Mouse (Mus musculus) cerebellum, adult 2 months (tissue): ENCODE measurements around the gene Gm36079. TPM values are rescaled to one million over a fixed set of nuclear protein-coding genes. Genes with fewer than 3 reads are reported as not detected.
"Not testable (repeated sequence)": the region's sequence is repeated elsewhere in the genome, so short reads cannot be mapped to it uniquely, and the experiment has no call there.

Source experiments
- DNase-seq, 2 experiments: peaks; one replicate each; pipeline ENCODE4 v3.0.0; 2021
- H3K27ac ChIP-seq: fragments of 200-500 bp; 2 replicates; pipeline ENCODE4 v1.5.1; 2012; ENCODE audit warnings: low read length, control low read depth, inconsistent platforms; ENCODE audit not compliant: insufficient read depth
- H3K27me3 ChIP-seq: fragments of 200-500 bp; 2 replicates; pipeline ENCODE4 v1.6.1; 2012; ENCODE audit warnings: inconsistent platforms, mild to moderate bottlenecking, low read length, moderate library complexity; ENCODE audit not compliant: control insufficient read depth, insufficient read depth
- H3K4me1 ChIP-seq: fragments of 200-500 bp; 2 replicates; pipeline ENCODE4 v1.6.1; 2011; ENCODE audit warnings: low read length; ENCODE audit not compliant: control insufficient read depth, insufficient read depth
- H3K4me3 ChIP-seq: fragments of 200-500 bp; replicated peaks from 2 replicates; pipeline ENCODE3; 2011; ENCODE audit warnings: mild to moderate bottlenecking, low read depth, low read length, control low read depth; ENCODE audit not compliant: insufficient read depth
- WGBS: fragments of 180-500 bp; shearing (Covaris S2); methylation state at CpG from one replicate; pipeline ENCODE4 v1.1.7; 2018; 5-methylcytosine and 5-hydroxymethylcytosine counted together
- polyA plus RNA-seq: library from polyadenylated mRNA; depleted of rRNA; stranded (reverse); fragments of >200 nt; gene quantifications from 2 replicates; pipeline ENCODE4 v1.2.3, GENCODE M21; 2012

Gm36079 gene
- polyA plus RNA-seq, 1 experiment: not detected

DNA sequence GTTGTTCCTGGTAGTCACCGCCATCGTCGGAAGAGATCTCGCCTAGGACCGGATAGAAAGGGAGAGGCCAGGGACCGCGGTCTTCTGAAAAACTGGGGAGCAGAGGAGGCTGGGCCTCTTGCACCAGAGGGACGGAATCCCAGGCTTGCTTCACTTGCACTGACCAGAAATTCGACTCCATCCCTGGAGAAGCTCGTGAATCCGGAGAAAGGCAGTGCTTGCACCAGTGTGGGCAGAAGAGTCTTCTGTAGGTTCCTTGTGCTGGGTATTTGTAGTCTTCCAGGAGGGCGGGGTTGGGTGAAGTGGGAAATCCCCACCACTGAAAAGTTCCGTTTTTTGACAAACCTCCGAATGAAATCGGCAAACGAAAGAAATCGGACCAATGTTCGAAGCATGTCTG lies 8.3 kb upstream of the Gm36079 start:
- H3K4me3 ChIP-seq, H3K27me3 ChIP-seq, DNase-seq, H3K27ac ChIP-seq, H3K4me1 ChIP-seq: not testable (repeated sequence)
- under 1% methylated on average over 10 of the region's 18 CpGs for WGBS

DNA sequence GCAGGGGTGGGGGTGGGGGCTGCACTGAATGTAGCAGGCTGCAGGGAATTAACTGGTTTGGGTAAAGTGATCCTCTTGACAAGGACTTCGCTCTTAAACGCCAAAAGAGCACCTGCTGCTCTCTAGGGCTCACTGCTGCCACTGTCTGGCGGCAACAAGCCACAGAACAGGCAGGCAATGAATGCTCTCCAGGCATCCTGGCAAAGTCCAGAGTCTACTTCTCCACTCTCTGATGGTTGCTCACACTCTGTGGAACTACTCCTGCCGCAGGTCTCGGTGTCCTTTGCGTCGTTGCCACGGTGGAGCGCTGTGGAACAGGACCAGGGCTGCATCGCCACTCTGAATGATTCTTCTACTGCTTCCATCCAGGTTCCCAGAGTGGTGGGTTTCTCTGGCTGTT lies 7.8 kb upstream of the Gm36079 start:
- H3K4me3 ChIP-seq, DNase-seq, H3K27me3 ChIP-seq, H3K27ac ChIP-seq, H3K4me1 ChIP-seq: not testable (repeated sequence)
- 0% methylated on average over 3 of the region's 10 CpGs for WGBS

DNA sequence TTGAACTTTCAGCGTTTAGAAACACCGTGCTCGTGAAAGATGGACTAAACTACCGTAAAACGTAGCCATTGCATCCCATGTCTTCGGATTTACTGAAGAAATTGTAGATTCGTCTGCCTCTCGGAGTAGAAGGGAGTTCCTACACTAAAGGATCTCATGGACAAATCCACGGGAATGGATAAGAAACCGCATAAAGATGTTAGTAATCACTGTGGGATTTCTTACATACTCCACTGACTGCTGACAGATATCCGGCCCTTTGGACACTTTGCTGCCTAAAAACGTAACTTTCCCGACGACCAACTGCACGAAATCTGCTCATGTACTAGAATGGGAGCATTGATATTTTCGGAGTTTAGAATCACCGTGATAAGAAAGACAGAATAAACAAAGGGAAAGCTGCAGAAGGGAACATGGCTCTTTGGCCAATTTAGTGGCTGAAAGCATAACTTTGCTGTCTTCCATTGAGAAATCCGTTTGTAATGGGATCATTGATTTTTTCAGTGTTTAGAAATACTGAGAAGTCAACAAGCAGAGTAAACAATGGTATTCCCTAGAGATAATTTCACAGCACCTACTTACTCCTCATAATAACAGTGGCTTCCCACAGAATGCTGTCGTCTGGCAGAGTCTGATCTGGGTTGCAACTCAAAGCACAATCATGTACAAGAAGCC lies 6.8 kb upstream of the Gm36079 start:
- DNase-seq: peak in 1 of 2 experiments; percentile 27
- not testable (repeated sequence) for H3K4me1 ChIP-seq, H3K27me3 ChIP-seq, H3K4me3 ChIP-seq, H3K27ac ChIP-seq
- WGBS: 2% methylated on average over 19 of the region's 19 CpGs

DNA sequence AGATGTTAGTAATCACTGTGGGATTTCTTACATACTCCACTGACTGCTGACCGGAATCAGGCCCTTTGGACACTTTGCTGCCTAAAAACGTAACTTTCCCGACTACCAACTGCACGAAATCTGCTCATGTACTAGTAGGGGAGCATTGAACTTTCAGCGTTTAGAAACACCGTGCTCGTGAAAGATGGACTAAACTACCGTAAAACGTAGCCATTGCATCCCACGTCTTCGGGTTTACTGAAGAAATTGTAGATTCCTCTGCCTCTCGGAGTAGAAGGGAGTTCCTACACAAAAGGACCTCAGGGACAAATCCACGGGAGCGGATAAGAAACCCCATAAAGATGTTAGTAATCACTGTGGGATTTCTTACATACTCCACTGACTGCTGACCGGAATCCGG lies 4.9 kb upstream of the Gm36079 start:
- H3K4me3 ChIP-seq, H3K27me3 ChIP-seq, H3K27ac ChIP-seq, H3K4me1 ChIP-seq: not testable (repeated sequence)
- DNase-seq: peak in 1 of 2 experiments; percentile 21
- WGBS: 2% methylated on average over 16 of the region's 16 CpGs

DNA sequence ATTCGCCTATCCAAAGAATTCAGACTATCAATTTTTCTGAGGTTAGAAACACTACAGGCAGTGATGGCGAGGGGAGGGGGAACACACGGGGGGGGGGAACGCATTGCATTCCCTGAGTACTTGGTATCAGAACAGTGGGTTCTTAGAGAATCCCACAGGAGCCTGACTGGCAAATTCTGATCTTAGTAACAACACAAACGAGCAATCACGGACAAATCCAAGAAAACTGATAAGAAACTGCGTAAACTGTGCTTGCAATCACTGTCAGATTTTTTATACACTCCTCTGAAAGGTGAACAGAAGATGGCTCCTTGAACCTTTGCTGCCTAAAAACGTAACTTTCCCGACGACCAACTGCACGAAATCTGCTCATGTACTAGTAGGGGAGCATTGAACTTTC lies 557 bp upstream of the Gm36079 start:
- not testable (repeated sequence) for DNase-seq, H3K27me3 ChIP-seq, H3K4me1 ChIP-seq, H3K27ac ChIP-seq, H3K4me3 ChIP-seq
- WGBS: 1% methylated on average over 11 of the region's 11 CpGs

DNA sequence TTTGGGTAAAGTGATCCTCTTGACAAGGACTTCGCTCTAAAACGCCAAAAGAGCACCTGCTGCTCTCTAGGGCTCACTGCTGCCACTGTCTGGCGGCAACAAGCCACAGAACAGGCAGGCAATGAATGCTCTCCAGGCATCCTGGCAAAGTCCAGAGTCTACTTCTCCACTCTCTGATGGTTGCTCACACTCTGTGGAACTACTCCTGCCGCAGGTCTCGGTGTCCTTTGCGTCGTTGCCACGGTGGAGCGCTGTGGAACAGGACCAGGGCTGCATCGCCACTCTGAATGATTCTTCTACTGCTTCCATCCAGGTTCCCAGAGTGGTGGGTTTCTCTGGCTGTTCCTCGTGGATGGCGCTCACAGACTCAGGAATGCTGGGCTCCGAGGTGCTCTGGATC lies 438 bp downstream of the Gm36079 start:
- not testable (repeated sequence) for H3K4me3 ChIP-seq, H3K27me3 ChIP-seq, DNase-seq, H3K4me1 ChIP-seq, H3K27ac ChIP-seq
- WGBS: 3% methylated on average over 3 of the region's 13 CpGs

DNA sequence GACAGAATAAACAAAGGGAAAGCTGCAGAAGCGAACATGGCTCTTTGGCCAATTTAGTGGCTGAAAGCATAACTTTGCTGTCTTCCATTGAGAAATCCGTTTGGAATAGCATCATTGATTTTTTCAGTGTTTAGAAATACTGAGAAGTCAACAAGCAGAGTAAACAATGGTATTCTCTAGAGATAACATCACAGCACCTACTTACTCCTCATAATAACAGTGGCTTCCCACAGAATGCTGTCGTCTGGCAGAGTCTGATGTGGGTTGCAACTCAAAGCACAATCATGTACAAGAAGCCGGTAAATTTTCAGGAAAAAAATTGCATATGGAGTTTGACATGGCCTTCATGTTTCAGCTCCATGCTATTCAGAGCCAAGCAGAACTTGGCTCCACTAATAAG lies 1.2 kb downstream of the Gm36079 start:
- H3K27ac ChIP-seq, H3K27me3 ChIP-seq, H3K4me1 ChIP-seq, DNase-seq, H3K4me3 ChIP-seq: not testable (repeated sequence)
- WGBS: 11% methylated on average over 4 of the region's 4 CpGs

DNA sequence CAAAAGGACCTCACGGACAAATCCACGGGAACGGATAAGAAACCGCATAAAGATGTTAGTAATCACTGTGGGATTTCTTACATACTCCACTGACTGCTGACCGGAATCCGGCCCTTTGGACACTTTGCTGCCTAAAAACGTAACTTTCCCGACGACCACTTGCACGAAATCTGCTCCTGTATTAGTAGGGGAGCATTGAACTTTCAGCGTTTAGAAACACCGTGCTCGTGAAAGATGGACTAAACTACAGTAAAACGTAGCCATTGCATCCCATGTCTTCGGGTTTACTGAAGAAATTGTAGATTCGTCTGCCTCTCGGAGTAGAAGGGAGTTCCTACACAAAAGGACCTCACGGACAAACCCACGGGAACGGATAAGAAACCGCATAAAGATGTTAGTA lies 1.8 kb downstream of the Gm36079 start:
- not testable (repeated sequence) for H3K4me3 ChIP-seq, H3K27me3 ChIP-seq, DNase-seq, H3K4me1 ChIP-seq, H3K27ac ChIP-seq
- WGBS: 3% methylated on average over 21 of the region's 21 CpGs

DNA sequence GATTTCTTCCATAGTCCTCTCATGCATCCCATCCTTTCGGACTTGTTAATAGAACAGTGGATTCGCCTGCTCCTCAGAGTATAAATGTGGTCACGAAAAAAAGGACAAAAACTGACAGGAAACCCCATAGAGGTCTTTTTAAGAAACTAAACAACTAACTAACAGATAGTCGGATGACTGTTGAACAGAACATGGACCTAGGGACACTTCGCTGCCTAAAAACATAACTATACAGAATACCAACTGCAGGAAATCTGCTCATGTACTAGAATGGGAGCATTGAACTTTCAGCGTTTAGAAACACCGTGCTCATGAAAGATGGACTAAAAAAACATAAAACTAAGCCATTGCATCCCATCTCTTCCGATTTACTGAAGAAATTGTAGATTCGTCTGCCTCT lies 2.2 kb downstream of the Gm36079 start:
- DNase-seq, H3K27ac ChIP-seq: not testable (repeated sequence)

DNA sequence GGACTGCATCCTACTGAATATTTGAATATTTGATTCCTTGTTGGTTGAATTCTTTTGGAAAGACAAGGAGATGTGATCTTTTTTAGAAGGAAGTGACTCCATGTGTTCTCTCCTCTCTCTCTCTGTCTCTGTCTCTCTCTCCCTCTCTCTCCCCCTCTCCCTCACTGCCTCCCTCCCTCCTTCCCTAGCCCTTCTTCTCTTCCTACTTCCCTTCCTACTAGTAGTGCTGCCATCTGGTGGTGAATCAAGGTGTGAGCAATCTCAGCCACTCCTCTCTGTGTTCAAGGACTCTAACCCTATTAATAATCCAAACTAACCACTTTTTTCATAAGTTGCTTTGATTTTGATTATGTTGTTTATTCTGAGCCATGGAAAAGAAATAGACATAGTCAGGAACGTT lies 5.3 kb downstream of the Gm36079 start:
- WGBS: no CpG with 5 or more reads among the region's 1 CpGs
- H3K27ac ChIP-seq, H3K4me3 ChIP-seq, H3K4me1 ChIP-seq, DNase-seq, H3K27me3 ChIP-seq: not testable (repeated sequence)

More for the DNA sequence above, 2.2 kb downstream of the Gm36079 start:
- not testable (repeated sequence) for H3K4me1 ChIP-seq, H3K27me3 ChIP-seq, H3K4me3 ChIP-seq
- 7% methylated on average over 9 of the region's 9 CpGs for WGBS

DNA sequence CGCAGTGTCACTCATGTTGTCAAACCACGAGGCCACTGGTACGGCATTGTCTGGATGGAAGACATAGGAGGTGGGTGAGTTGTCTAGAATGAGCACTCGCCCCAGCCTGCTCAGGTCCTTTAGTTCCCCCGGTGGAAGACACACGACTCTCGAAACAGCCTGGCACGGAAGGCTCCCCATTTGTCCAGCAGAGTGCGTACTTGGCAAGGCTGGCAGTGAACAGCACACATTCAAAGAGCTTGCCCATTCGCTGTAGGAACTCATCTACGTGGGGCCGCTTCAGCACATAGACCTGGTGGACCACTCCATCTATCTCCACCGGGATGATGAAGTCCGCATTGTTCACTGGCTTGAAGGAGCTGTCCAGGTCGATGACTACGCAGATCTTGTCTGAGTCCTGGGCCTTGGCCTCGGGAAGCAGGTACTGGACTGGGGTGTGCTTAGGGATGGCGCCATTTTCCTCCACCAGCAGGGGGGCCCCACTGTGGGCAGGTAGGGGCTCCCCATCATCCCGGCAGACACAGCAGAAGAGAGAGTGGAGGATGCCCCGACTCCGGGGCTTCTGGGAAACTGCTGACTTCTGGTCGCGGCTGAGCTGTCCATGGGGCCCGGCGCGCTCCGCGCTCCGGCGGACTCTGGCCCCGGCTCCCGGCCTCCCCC lies 11.3 kb downstream of the Gm36079 start:
- H3K27me3 ChIP-seq, H3K4me1 ChIP-seq, H3K27ac ChIP-seq, H3K4me3 ChIP-seq, DNase-seq: not testable (repeated sequence)
- 2% methylated on average over 10 of the region's 32 CpGs for WGBS

DNA sequence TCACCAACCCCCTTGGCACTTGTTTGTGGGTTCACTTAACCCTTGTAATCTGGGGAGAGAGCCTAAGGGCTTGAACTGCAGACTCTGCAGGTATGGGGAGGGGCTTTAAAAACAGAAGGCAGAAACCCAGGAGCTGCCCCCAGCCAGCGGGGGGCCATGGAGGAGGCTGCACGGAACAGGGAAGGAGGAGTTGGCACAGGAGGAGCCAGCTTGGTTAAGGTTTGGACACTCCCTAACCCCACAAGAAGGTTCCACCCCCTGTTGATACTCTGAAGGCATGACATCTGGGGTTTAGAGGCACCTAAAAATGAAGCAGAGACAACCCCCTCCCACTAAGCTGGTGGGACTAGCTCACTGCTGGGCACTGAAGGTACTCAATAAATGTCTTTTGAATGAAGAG lies 12.8 kb downstream of the Gm36079 start:
- H3K4me1 ChIP-seq, H3K4me3 ChIP-seq, DNase-seq, H3K27ac ChIP-seq, H3K27me3 ChIP-seq: not testable (repeated sequence)
- WGBS: no CpG with 5 or more reads among the region's 2 CpGs

DNA sequence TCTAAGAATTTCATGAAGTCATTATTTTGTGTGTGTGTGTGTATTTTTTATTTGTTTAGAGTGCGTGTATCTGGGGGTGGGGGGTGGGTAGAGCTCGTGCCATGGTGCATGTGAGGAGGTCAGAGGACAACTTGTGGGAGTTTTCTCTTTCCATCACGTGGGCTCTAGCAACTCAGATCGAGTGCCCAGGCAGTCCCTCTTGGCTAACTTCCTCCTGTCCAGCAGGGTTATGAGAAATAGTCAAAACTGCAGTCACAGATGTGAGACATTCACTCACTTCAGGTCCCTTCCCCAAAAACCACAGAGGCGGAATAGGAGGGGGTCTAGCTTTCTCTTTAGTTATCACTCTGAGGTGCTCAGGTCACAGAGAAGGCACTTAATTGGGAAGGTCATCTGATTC lies 13.3 kb downstream of the Gm36079 start:
- DNase-seq, H3K27me3 ChIP-seq, H3K4me1 ChIP-seq, H3K27ac ChIP-seq, H3K4me3 ChIP-seq: not testable (repeated sequence)
- no CpG with 5 or more reads among the region's 5 CpGs for WGBS
